Mouse (Mus musculus) bone marrow, adult 2 months (tissue): Measurements from ENCODE around the gene Csk.

ENCODE experiments used
- CTCF ChIP-seq: fragments of 200-500 bp; IDR thresholded peaks from 2 replicates; pipeline ENCODE4 v1.5.1; 2011; ENCODE audit warnings: low read length, control low read depth; ENCODE audit not compliant: control insufficient read depth, insufficient read depth
- POLR2A ChIP-seq: fragments of 200-500 bp; IDR thresholded peaks from 2 replicates; pipeline ENCODE4 v1.6.1; 2011; ENCODE audit warnings: low read depth, mild to moderate bottlenecking, control low read depth, low read length, borderline replicate concordance; ENCODE audit not compliant: control insufficient read depth

DNA sequence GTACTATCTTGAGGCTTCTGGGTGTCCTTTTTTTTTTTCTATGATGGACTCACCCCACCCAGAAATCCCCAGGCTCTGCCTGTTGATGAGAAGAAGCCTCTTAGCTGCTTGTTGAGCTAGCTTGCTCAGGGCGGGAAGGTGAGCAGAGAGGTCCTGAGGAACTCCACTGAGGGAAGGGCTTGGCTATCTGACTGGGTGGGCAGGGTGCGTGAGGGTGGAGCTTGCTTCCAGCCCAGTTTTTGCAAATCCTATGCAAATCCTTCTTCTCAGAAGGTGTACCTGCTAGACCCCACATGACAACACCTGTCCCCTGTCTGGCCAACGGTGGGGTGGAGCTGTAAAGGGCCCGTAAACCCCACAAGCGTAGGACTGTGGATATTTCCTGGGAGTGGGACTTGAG is at the start of gene Csk:
- no peak for TF ChIP-seq POLR2A
- TF ChIP-seq CTCF = no peak
